Mouse (Mus musculus): ENCODE data around the gene Wdfy4. TPM values are rescaled to one million over a fixed set of nuclear protein-coding genes. Genes with fewer than 3 reads are reported as not detected.

Gene Wdfy4
- polyA plus RNA-seq, 1 experiment = 0.86 TPM

GRCm38 (mm10) chr14:33101609-33102008, 83.7 kb downstream of the Wdfy4 start:
- H3K4me3 ChIP-seq (ENCODE audit: insufficient read depth, low read length) = no peak overlapping the region
- TF ChIP-seq POLR2A (IDR thresholded peaks at IDR 0.05; ENCODE audit: extremely low read depth, insufficient read depth, low read length) (no peak), CTCF (IDR thresholded peaks at IDR 0.05; ENCODE audit: extremely low read depth, insufficient read depth, low read length) (no peak)
- H3K27ac ChIP-seq (ENCODE audit: insufficient read depth, low read length) = no peak overlapping the region
- no peaks in the 10 kb centered on the region for H3K4me1 ChIP-seq (ENCODE audit: control insufficient read depth, insufficient read depth, low read length)

DNA sequence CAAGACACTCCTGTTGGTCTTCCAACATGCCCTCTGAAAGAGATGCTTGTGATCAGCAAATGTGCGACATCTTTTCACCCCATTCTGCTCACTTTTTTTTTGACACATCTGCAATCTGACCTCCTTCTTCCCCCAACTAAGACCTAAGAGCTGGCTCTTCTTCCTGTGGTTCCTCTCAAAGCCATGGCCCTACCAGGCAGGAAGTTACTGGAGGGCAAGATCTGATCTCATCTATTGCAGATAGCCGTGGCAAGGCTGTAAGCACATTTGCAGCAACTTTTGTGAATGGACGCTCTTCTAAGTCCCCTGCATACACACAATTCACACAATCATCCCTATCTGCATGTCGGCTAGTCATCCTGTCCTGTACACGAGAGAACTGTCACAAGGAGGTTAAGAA, 85.4 kb downstream of the Wdfy4 start:
- Histone ChIP-seq H3K4me1 (ENCODE audit: control insufficient read depth, insufficient read depth, low read length) (no peaks in the 10 kb centered on the region), H3K4me3 (ENCODE audit: insufficient read depth, low read length) (no peak overlapping the region), H3K27ac (ENCODE audit: insufficient read depth, low read length) (no peak overlapping the region)
- TF ChIP-seq POLR2A (IDR thresholded peaks at IDR 0.05; ENCODE audit: extremely low read depth, insufficient read depth, low read length) (no peak), CTCF (IDR thresholded peaks at IDR 0.05; ENCODE audit: extremely low read depth, insufficient read depth, low read length) (no peak)

DNA sequence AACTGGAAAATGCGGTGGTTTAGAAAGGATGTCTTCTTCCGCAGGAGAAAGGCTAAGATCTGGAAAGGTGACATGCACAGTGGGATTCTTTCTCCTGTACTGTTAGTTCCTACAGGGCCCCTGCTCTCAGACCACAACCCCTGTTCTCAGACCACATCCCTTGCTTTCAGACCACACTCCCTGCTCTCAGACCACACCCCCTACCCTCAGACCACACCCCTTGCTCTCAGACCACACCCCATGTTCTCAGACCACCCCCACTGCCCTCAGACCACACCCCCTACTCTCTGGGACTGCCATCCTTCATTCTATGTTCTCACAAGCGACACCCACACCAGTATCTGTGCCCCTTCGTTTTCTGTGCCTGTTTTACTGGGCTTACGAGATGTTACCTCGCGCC, 86.2 kb downstream of the Wdfy4 start:
- no peaks in the 10 kb centered on the region for H3K4me1 ChIP-seq (ENCODE audit: control insufficient read depth, insufficient read depth, low read length)
- TF ChIP-seq CTCF (IDR thresholded peaks at IDR 0.05; ENCODE audit: extremely low read depth, insufficient read depth, low read length) (no peak), POLR2A (IDR thresholded peaks at IDR 0.05; ENCODE audit: extremely low read depth, insufficient read depth, low read length) (no peak)
- no peak overlapping the region for H3K4me3 ChIP-seq (ENCODE audit: insufficient read depth, low read length)
- H3K27ac ChIP-seq (ENCODE audit: insufficient read depth, low read length) = no peak overlapping the region

GRCm38 (mm10) chr14:33096462-33096861, 88.8 kb downstream of the Wdfy4 start:
- Histone ChIP-seq H3K4me3 (ENCODE audit: insufficient read depth, low read length) (no peak overlapping the region), H3K27ac (ENCODE audit: insufficient read depth, low read length) (no peak overlapping the region), H3K4me1 (ENCODE audit: control insufficient read depth, insufficient read depth, low read length) (no peaks in the 10 kb centered on the region)
- no peak for TF ChIP-seq CTCF (IDR thresholded peaks at IDR 0.05; ENCODE audit: extremely low read depth, insufficient read depth, low read length)
- no peak for TF ChIP-seq POLR2A (IDR thresholded peaks at IDR 0.05; ENCODE audit: extremely low read depth, insufficient read depth, low read length)

GRCm38 (mm10) chr14:33083326-33083725, 102.0 kb downstream of the Wdfy4 start:
- TF ChIP-seq CTCF (IDR thresholded peaks at IDR 0.05; ENCODE audit: extremely low read depth, insufficient read depth, low read length) (no peak), POLR2A (IDR thresholded peaks at IDR 0.05; ENCODE audit: extremely low read depth, insufficient read depth, low read length) (no peak)
- no peak overlapping the region for H3K4me3 ChIP-seq (ENCODE audit: insufficient read depth, low read length)
- no peak overlapping the region for H3K27ac ChIP-seq (ENCODE audit: insufficient read depth, low read length)
- H3K4me1 ChIP-seq (ENCODE audit: control insufficient read depth, insufficient read depth, low read length) = no peaks in the 10 kb centered on the region

DNA sequence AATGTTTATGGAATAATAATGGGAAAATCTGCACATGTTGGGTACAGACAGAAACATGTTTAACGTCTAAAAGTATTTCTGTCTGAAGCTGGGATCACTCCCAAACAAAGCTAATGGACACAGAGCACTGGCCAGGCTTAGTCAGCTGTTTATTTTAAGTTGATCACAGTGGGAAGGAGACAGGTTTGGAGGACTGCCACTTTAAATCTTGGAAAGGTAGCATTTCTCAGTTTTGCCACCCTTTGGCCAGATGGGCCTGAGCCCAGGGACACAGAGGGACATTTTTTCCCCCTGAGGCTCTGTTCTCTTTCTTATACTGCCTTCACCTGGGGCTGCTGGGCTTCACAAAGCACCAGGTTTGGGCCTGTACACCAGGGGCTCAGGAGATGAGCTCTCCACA, 103.0 kb downstream of the Wdfy4 start:
- no peaks in the 10 kb centered on the region for H3K4me1 ChIP-seq (ENCODE audit: control insufficient read depth, insufficient read depth, low read length)
- no peak overlapping the region for H3K4me3 ChIP-seq (ENCODE audit: insufficient read depth, low read length)
- TF ChIP-seq POLR2A (IDR thresholded peaks at IDR 0.05; ENCODE audit: extremely low read depth, insufficient read depth, low read length) (no peak), CTCF (IDR thresholded peaks at IDR 0.05; ENCODE audit: extremely low read depth, insufficient read depth, low read length) (no peak)
- no peak overlapping the region for H3K27ac ChIP-seq (ENCODE audit: insufficient read depth, low read length)

- no peak overlapping the region for H3K27ac ChIP-seq (ENCODE audit: insufficient read depth, low read length)
- TF ChIP-seq CTCF (IDR thresholded peaks at IDR 0.05; ENCODE audit: extremely low read depth, insufficient read depth, low read length) (no peak), POLR2A (IDR thresholded peaks at IDR 0.05; ENCODE audit: extremely low read depth, insufficient read depth, low read length) (no peak)
- no peak overlapping the region for H3K4me3 ChIP-seq (ENCODE audit: insufficient read depth, low read length)
- no peaks in the 10 kb centered on the region for H3K4me1 ChIP-seq (ENCODE audit: control insufficient read depth, insufficient read depth, low read length)
Measured at GRCm38 (mm10) chr14:33081370-33081860, 103.9 kb downstream of the Wdfy4 start.

DNA sequence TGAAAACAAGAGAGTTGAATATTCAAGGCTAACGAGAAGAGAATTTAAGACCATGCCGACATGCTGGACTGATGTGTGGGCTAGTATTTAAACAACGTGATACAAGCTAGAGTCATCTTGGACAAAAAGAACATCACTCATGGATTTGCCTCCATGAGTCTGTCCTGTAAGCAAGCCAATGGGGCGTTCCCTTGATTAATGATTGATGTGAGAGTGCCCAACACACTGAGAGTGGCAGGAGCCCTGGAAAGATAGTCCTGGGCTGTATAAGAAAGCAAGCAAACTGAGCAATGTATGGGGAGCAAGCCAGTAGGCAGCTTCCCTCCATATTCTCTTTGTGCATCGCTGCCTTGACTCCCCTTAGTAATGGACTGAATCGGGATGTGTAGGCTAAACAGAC, 106.7 kb downstream of the Wdfy4 start:
- Histone ChIP-seq H3K4me1 (ENCODE audit: control insufficient read depth, insufficient read depth, low read length) (no peaks in the 10 kb centered on the region), H3K4me3 (ENCODE audit: insufficient read depth, low read length) (no peak overlapping the region), H3K27ac (ENCODE audit: insufficient read depth, low read length) (no peak overlapping the region)
- TF ChIP-seq CTCF (IDR thresholded peaks at IDR 0.05; ENCODE audit: extremely low read depth, insufficient read depth, low read length) (no peak), POLR2A (IDR thresholded peaks at IDR 0.05; ENCODE audit: extremely low read depth, insufficient read depth, low read length) (no peak)

- Histone ChIP-seq H3K27ac (ENCODE audit: insufficient read depth, low read length) (no peak overlapping the region), H3K4me1 (ENCODE audit: control insufficient read depth, insufficient read depth, low read length) (no peaks in the 10 kb centered on the region)
Measured at GRCm38 (mm10) chr14:33078110-33078509, 107.2 kb downstream of the Wdfy4 start.

GRCm38 (mm10) chr14:33073355-33073754, 112.0 kb downstream of the Wdfy4 start:
- no peak overlapping the region for H3K4me3 ChIP-seq (ENCODE audit: insufficient read depth, low read length)

More at GRCm38 (mm10) chr14:33078110-33078509, 107.2 kb downstream of the Wdfy4 start:
- no peak overlapping the region for H3K4me3 ChIP-seq (ENCODE audit: insufficient read depth, low read length)
- no peak for TF ChIP-seq CTCF (IDR thresholded peaks at IDR 0.05; ENCODE audit: extremely low read depth, insufficient read depth, low read length)
- no peak for TF ChIP-seq POLR2A (IDR thresholded peaks at IDR 0.05; ENCODE audit: extremely low read depth, insufficient read depth, low read length)

More at GRCm38 (mm10) chr14:33073355-33073754, 112.0 kb downstream of the Wdfy4 start:
- H3K27ac ChIP-seq (ENCODE audit: insufficient read depth, low read length) = no peak overlapping the region
- TF ChIP-seq POLR2A (IDR thresholded peaks at IDR 0.05; ENCODE audit: extremely low read depth, insufficient read depth, low read length) (no peak), CTCF (IDR thresholded peaks at IDR 0.05; ENCODE audit: extremely low read depth, insufficient read depth, low read length) (no peak)
- no peaks in the 10 kb centered on the region for H3K4me1 ChIP-seq (ENCODE audit: control insufficient read depth, insufficient read depth, low read length)

Measured in cortical plate, adult 2 months (tissue).